Mouse (Mus musculus): ENCODE results near the gene Bsx.
A peak's percentile ranks its signal among the peaks of the same experiment; 100 is the strongest.

Gene Bsx

GRCm38 (mm10) chr9:40873556-40874470 is at the start of gene Bsx:
Gene Bsx, plus strand, starts transcription at chr9:40874127.
- DNase-seq (ENCODE audit: low read depth, low spot score) = no peak

- DNase-seq (ENCODE audit: low read depth, low spot score) = no peak
These were observed 48.3 kb upstream of the Bsx start for GRCm38 (mm10) chr9:40825601-40826000.

GRCm38 (mm10) chr9:40827366-40827765 is 46.6 kb upstream of the Bsx start:
- no peak for DNase-seq (ENCODE audit: low read depth, low spot score)

GRCm38 (mm10) chr9:40834569-40834968 is 39.4 kb upstream of the Bsx start:
- DNase-seq (ENCODE audit: low read depth, low spot score) = peak; percentile 88

GRCm38 (mm10) chr9:40836681-40837080 is 37.2 kb upstream of the Bsx start:
- DNase-seq (ENCODE audit: low read depth, low spot score) = no peak

- DNase-seq (ENCODE audit: low read depth, low spot score) = no peak
These were observed 34.3 kb upstream of the Bsx start for GRCm38 (mm10) chr9:40839662-40840061.

- no peak for DNase-seq (ENCODE audit: low read depth, low spot score)
These were observed 22.4 kb upstream of the Bsx start for GRCm38 (mm10) chr9:40851515-40851914.

- DNase-seq (ENCODE audit: low read depth, low spot score) = peak; percentile 47
These were observed 15.3 kb upstream of the Bsx start for GRCm38 (mm10) chr9:40858461-40859160.

GRCm38 (mm10) chr9:40859196-40859595 is 14.7 kb upstream of the Bsx start:
- no peak for DNase-seq (ENCODE audit: low read depth, low spot score)

- no peak for DNase-seq (ENCODE audit: low read depth, low spot score)
These were observed 3.6 kb upstream of the Bsx start for GRCm38 (mm10) chr9:40870331-40870730.

- no peak for DNase-seq (ENCODE audit: low read depth, low spot score)
These were observed 2.4 kb upstream of the Bsx start for GRCm38 (mm10) chr9:40871369-40872155.

GRCm38 (mm10) chr9:40872156-40872478 is 1.8 kb upstream of the Bsx start:
- DNase-seq (ENCODE audit: low read depth, low spot score) = no peak

GRCm38 (mm10) chr9:40874961-40875360 is 1.0 kb downstream of the Bsx start:
- no peak for DNase-seq (ENCODE audit: low read depth, low spot score)

GRCm38 (mm10) chr9:40875431-40875830 is 1.5 kb downstream of the Bsx start:
- DNase-seq (ENCODE audit: low read depth, low spot score) = no peak

- DNase-seq (ENCODE audit: low read depth, low spot score) = no peak
These were observed 2.2 kb downstream of the Bsx start for GRCm38 (mm10) chr9:40876164-40876563.

GRCm38 (mm10) chr9:40876693-40877092 is 2.8 kb downstream of the Bsx start:
- DNase-seq (ENCODE audit: low read depth, low spot score) = no peak

- DNase-seq (ENCODE audit: low read depth, low spot score) = no peak
These were observed 3.4 kb downstream of the Bsx start for GRCm38 (mm10) chr9:40877146-40877880.

GRCm38 (mm10) chr9:40877881-40878235 is 3.9 kb downstream of the Bsx start:
- no peak for DNase-seq (ENCODE audit: low read depth, low spot score)

GRCm38 (mm10) chr9:40878291-40878945 is 4.5 kb downstream of the Bsx start:
- DNase-seq (ENCODE audit: low read depth, low spot score) = no peak

GRCm38 (mm10) chr9:40878998-40879397 is 5.1 kb downstream of the Bsx start:
- no peak for DNase-seq (ENCODE audit: low read depth, low spot score)

GRCm38 (mm10) chr9:40885669-40886068 is 11.7 kb downstream of the Bsx start:
- no peak for DNase-seq (ENCODE audit: low read depth, low spot score)

All from brain, adult 2 months (tissue).